Mouse (Mus musculus): ENCODE results near the gene Zfp59. TPM values are rescaled to one million over a fixed set of nuclear protein-coding genes. Genes with fewer than 3 reads are reported as not detected.
A peak's percentile ranks its signal among the peaks of the same experiment; 100 is the strongest.

The Zfp59 gene
- total and polyA plus RNA-seq, 3 experiments = 4.6 to 6.9 TPM; not detected in 1

DNA sequence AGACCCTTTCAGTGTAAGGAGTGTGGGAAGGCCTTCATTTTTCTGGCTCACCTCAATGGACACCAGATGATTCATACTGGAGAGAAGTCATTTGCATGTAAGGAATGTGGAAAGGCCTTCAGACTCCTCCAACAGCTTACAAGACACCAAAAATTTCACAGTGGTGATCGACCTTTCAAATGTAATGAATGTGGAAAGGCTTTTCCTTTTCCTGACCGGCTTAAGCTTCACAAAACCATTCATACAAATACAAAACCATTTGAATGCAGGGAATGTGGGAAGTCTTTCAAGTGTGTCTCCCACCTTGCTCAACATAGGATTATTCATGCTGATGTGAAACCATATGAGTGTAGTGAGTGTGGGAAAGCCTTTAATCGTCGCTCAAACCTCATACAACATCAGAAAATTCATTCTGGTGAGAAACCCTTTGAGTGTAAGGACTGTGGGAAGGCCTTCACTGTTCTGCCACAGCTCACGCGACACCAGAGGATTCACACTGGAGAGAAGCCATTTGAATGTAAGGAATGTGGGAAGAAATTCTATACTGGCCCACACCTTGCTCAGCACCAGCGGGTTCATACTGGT, 19.8 kb upstream of the Zfp59 start:
- H3K36me3 ChIP-seq (ENCODE audit: control insufficient read depth in 1 of 2, insufficient read depth in 2 of 2, low read length in 2 of 2) = peaks cover 0 to 4% of the 10 kb centered on the region in 2 experiments; a peak in 3 of 4 replicates

GRCm38 (mm10) chr7:27822611-27823010, 15.8 kb upstream of the Zfp59 start:
- Histone ChIP-seq H3K9ac (ENCODE audit: control insufficient read depth, low read depth, low read length, poor library complexity, severe bottlenecking) (no peak overlapping the region), H3K4me3 (ENCODE audit: control insufficient read depth in 1 of 2, insufficient read depth in 1 of 2, low read depth in 2 of 2, low read length in 2 of 2) (no peak overlapping the region), H3K27me3 (ENCODE audit: control insufficient read depth in 1 of 2, insufficient read depth in 2 of 2, low read length in 2 of 2) (no peaks in the 10 kb centered on the region), H3K9me3 (replicated peaks; ENCODE audit: insufficient read depth, low read length) (no peaks in the 10 kb centered on the region), H3K36me3 (ENCODE audit: control insufficient read depth in 1 of 2, insufficient read depth in 2 of 2, low read length in 2 of 2) (peaks cover 0 to 4% of the 10 kb centered on the region in 2 experiments; a peak in 3 of 4 replicates), H3K4me1 (ENCODE audit: control insufficient read depth in 1 of 2, insufficient read depth in 2 of 2, low read length in 2 of 2) (peaks cover 0 to 4% of the 10 kb centered on the region in 2 experiments; a peak in 1 of 4 replicates), H3K27ac (ENCODE audit: control insufficient read depth, low read depth, low read length) (no peak overlapping the region), H3K79me2 (ENCODE audit: control insufficient read depth, insufficient read depth, low read length, poor library complexity) (no peaks in the 10 kb centered on the region)
- no peak for DNase-seq (ENCODE audit: low read depth, low spot score)
- no peak for TF ChIP-seq ZNF384 (IDR thresholded peaks at IDR 0.05; ENCODE audit: low read depth, low read length)
- no peak for TF ChIP-seq UBTF (IDR thresholded peaks at IDR 0.05; ENCODE audit: borderline replicate concordance, insufficient read depth, low read depth, low read length)
- TF ChIP-seq EP300 (IDR thresholded peaks at IDR 0.05; ENCODE audit: low read depth in 1 of 2, low read length in 2 of 2) = peak; percentile 50 to 61; a peak in 3 of 4 replicates
- TF ChIP-seq NELFE (IDR thresholded peaks at IDR 0.05; ENCODE audit: low read depth, low read length) = no peak
- TF ChIP-seq GATA1 (IDR thresholded peaks at IDR 0.05; ENCODE audit: low read depth, low read length) = peak; percentile 56; the same call in 1 of the 2 replicates
- TF ChIP-seq SMC3 (IDR thresholded peaks at IDR 0.05; ENCODE audit: low read depth, low read length) = no peak
- TF ChIP-seq KAT2A (conservative IDR thresholded peaks at IDR 0.05; ENCODE audit: low read depth, low read length) = no peak
- TF ChIP-seq MYB (IDR thresholded peaks at IDR 0.05; ENCODE audit: low read depth, low read length) = peak; percentile 64; the same call in 1 of the 2 replicates
- TF ChIP-seq MYC (IDR thresholded peaks at IDR 0.05; ENCODE audit: low read depth, low read length) = no peak

More for the DNA sequence above, 19.8 kb upstream of the Zfp59 start:
- Histone ChIP-seq H3K4me1 (ENCODE audit: control insufficient read depth in 1 of 2, insufficient read depth in 2 of 2, low read length in 2 of 2) (peaks cover 0 to 4% of the 10 kb centered on the region in 2 experiments; a peak in 1 of 4 replicates), H3K27ac (ENCODE audit: control insufficient read depth, low read depth, low read length) (no peak overlapping the region), H3K79me2 (ENCODE audit: control insufficient read depth, insufficient read depth, low read length, poor library complexity) (no peaks in the 10 kb centered on the region), H3K27me3 (ENCODE audit: control insufficient read depth in 1 of 2, insufficient read depth in 2 of 2, low read length in 2 of 2) (no peaks in the 10 kb centered on the region), H3K9me3 (replicated peaks; ENCODE audit: insufficient read depth, low read length) (no peaks in the 10 kb centered on the region), H3K4me3 (ENCODE audit: control insufficient read depth in 1 of 2, insufficient read depth in 1 of 2, low read depth in 2 of 2, low read length in 2 of 2) (no peak overlapping the region), H3K9ac (ENCODE audit: control insufficient read depth, low read depth, low read length, poor library complexity, severe bottlenecking) (no peak overlapping the region)
- DNase-seq (ENCODE audit: low read depth, low spot score) = no peak
- TF ChIP-seq SMC3 (IDR thresholded peaks at IDR 0.05; ENCODE audit: low read depth, low read length) = no peak
- no peak for TF ChIP-seq MAZ (IDR thresholded peaks at IDR 0.05; ENCODE audit: low read depth, low read length)
- TF ChIP-seq POLR2AphosphoS2 (IDR thresholded peaks at IDR 0.05; ENCODE audit: low read length) = no peak
- TF ChIP-seq MAFK (IDR thresholded peaks at IDR 0.05; ENCODE audit: borderline replicate concordance, low read depth, low read length) = no peak
- no peak for TF ChIP-seq EP300 (IDR thresholded peaks at IDR 0.05; ENCODE audit: low read depth in 1 of 2, low read length in 2 of 2)
- TF ChIP-seq MYC (IDR thresholded peaks at IDR 0.05; ENCODE audit: low read depth, low read length) = no peak
- no peak for TF ChIP-seq E2F4 (IDR thresholded peaks at IDR 0.05; ENCODE audit: borderline replicate concordance, low read depth, low read length)

- TF ChIP-seq ELF1 (IDR thresholded peaks at IDR 0.05; ENCODE audit: low read depth, low read length) (no peak), SMC3 (IDR thresholded peaks at IDR 0.05; ENCODE audit: low read depth, low read length) (no peak), E2F4 (IDR thresholded peaks at IDR 0.05; ENCODE audit: borderline replicate concordance, low read depth, low read length) (no peak), ZNF384 (IDR thresholded peaks at IDR 0.05; ENCODE audit: low read depth, low read length) (no peak), MXI1 (IDR thresholded peaks at IDR 0.05; ENCODE audit: low read depth, low read length) (no peak), ZKSCAN1 (IDR thresholded peaks at IDR 0.05; ENCODE audit: low read depth, low read length) (no peak), MYC (IDR thresholded peaks at IDR 0.05; ENCODE audit: low read depth, low read length) (no peak), MAX (IDR thresholded peaks at IDR 0.05; ENCODE audit: low read length) (no peak), USF1 (IDR thresholded peaks at IDR 0.05; ENCODE audit: low read depth, low read length) (no peak)
- Histone ChIP-seq H3K27me3 (ENCODE audit: control insufficient read depth in 1 of 2, insufficient read depth in 2 of 2, low read length in 2 of 2) (no peaks in the 10 kb centered on the region), H3K79me2 (ENCODE audit: control insufficient read depth, insufficient read depth, low read length, poor library complexity) (no peaks in the 10 kb centered on the region; the same call in 1 of the 2 replicates), H3K36me3 (ENCODE audit: control insufficient read depth in 1 of 2, insufficient read depth in 2 of 2, low read length in 2 of 2) (peaks cover 0 to 2% of the 10 kb centered on the region in 2 experiments; a peak in 1 of 4 replicates), H3K4me1 (ENCODE audit: control insufficient read depth in 1 of 2, insufficient read depth in 2 of 2, low read length in 2 of 2) (peaks cover 1 to 2% of the 10 kb centered on the region in 2 experiments; a peak in 3 of 4 replicates), H3K27ac (ENCODE audit: control insufficient read depth, low read depth, low read length) (no peak overlapping the region), H3K9me3 (replicated peaks; ENCODE audit: insufficient read depth, low read length) (no peaks in the 10 kb centered on the region), H3K9ac (ENCODE audit: control insufficient read depth, low read depth, low read length, poor library complexity, severe bottlenecking) (no peak overlapping the region), H3K4me3 (ENCODE audit: control insufficient read depth in 1 of 2, insufficient read depth in 1 of 2, low read depth in 2 of 2, low read length in 2 of 2) (no peak overlapping the region)
- no peak for DNase-seq (ENCODE audit: low read depth, low spot score)
Measured at GRCm38 (mm10) chr7:27834131-27834530, 4.3 kb upstream of the Zfp59 start.

All from MEL (cell line).